In genomic region chr2:172412454-172412853, GRCm38 (mm10) we compare ENCODE assay signal across 9 mouse cellular contexts. TPM values are rescaled to one million over a fixed set of nuclear protein-coding genes. Genes with fewer than 3 reads are reported as not detected.
A peak's percentile ranks its signal among the peaks of the same experiment; 100 is the strongest.
DNase-seq lines count a peak whose midpoint lies in the region; ATAC-seq and TF ChIP-seq lines count a peak whose summit lies in the region.
"Had no signal": no experiment of that assay in that cellular context is flagged by ENCODE, and none has a peak within 500 bp of the region (broad histone marks: within the 10 kb centered on the region; RNA-seq: fewer than 3 reads in every experiment).

No protein-coding gene starts in this region.

- ATAC-seq in frontal cortex, adult (ENCODE audit: low TSS enrichment): 0 out of 2 replicates have a peak, but pooled peaks have one; percentile 52
- ATAC-seq in embryonic facial prominence, embryonic 11.5 days (replicated peaks; ENCODE audit: insufficient number of reproducible peaks, low FRiP score, low TSS enrichment, low read depth): 0 out of 2 replicates have a peak, but pooled peaks have one; percentile 55
- ATAC-seq in monocyte, adult 5-6 weeks (replicated peaks; ENCODE audit: insufficient number of reproducible peaks, low FRiP score, low TSS enrichment, poor library complexity, severe bottlenecking): no peak

- H3K4me2 ChIP-seq in embryonic facial prominence, embryonic 11.5 days (ENCODE audit: low read depth, low read length): no peak overlapping the region; the same call in 1 of the 2 replicates
- H3K4me2 ChIP-seq in myocyte (ENCODE audit: low read depth): no peak overlapping the region

- H3K27ac ChIP-seq in embryonic facial prominence, embryonic 11.5 days (replicated peaks; ENCODE audit: low read depth, low read length): no peak overlapping the region

- no peak for DNase-seq in frontal cortex, postnatal 10 days (ENCODE audit: low spot score in 2 of 2)
- DNase-seq in embryonic facial prominence, embryonic 11.5 days (ENCODE audit: low spot score): peak; percentile 72
- DNase-seq in kidney, postnatal 4 days: peak; percentile 57 to 72
- DNase-seq in right cerebral cortex, postnatal 14 days: no peak
- DNase-seq in frontal cortex, postnatal 25 days (ENCODE audit: low spot score in 2 of 2): no peak

- no peaks in the 10 kb centered on the region for H3K79me2 ChIP-seq in myocyte (ENCODE audit: control insufficient read depth, insufficient read depth)

- no peaks in the 10 kb centered on the region for H3K36me3 ChIP-seq in embryonic facial prominence, embryonic 11.5 days (replicated peaks; ENCODE audit: control insufficient read depth, insufficient read depth, low read depth, low read length)
- H3K36me3 ChIP-seq in myocyte (ENCODE audit: control insufficient read depth, insufficient read depth): no peaks in the 10 kb centered on the region

- no peak for TF ChIP-seq POLR2A in myocyte (IDR thresholded peaks at IDR 0.05; ENCODE audit: insufficient read length, low read depth)

- H3K9me3 ChIP-seq in embryonic facial prominence, embryonic 11.5 days (replicated peaks; ENCODE audit: control insufficient read depth, low read length): no peaks in the 10 kb centered on the region

- H3K27me3 ChIP-seq in embryonic facial prominence, embryonic 11.5 days (ENCODE audit: control insufficient read depth, insufficient read depth, low read length): no peaks in the 10 kb centered on the region
- H3K27me3 ChIP-seq in myocyte (ENCODE audit: control insufficient read depth, insufficient read depth, insufficient read length): no peaks in the 10 kb centered on the region

- no peak overlapping the region for H3K4me3 ChIP-seq in embryonic facial prominence, embryonic 11.5 days (ENCODE audit: low read depth, low read length)
- H3K4me3 ChIP-seq in myocyte: no peak overlapping the region

- H3K9ac ChIP-seq in embryonic facial prominence, embryonic 11.5 days (replicated peaks; ENCODE audit: low read length): no peak overlapping the region

- WGBS in embryonic facial prominence, embryonic 11.5 days: 5% methylated on average over 9 of the region's 9 CpGs

- no peaks in the 10 kb centered on the region; the same call in 1 of the 2 replicates for H3K4me1 ChIP-seq in embryonic facial prominence, embryonic 11.5 days (ENCODE audit: control insufficient read depth, insufficient read depth, low read length)

- H3ac ChIP-seq in myocyte (ENCODE audit: control insufficient read depth, insufficient read length): no peak overlapping the region

TF ChIP-seq in myocyte, 11 proteins besides CTCF, POLR2A, EP300 and RAD21:
- TF ChIP-seq USF1 (IDR thresholded peaks at IDR 0.05; ENCODE audit: low read depth): no peak
- no peak for TF ChIP-seq SRF (IDR thresholded peaks at IDR 0.05; ENCODE audit: control insufficient read depth, insufficient read length, low read depth)
- TF ChIP-seq MYOG (IDR thresholded peaks at IDR 0.05; ENCODE audit: control insufficient read depth in 1 of 3, insufficient read depth in 1 of 3, insufficient read length in 2 of 3, low read depth in 2 of 3): peak in 2 of 3 experiments; percentile 17 to 62
- TF ChIP-seq MAX (IDR thresholded peaks at IDR 0.05; ENCODE audit: low read depth): no peak
- TF ChIP-seq TCF12 (IDR thresholded peaks at IDR 0.05; ENCODE audit: insufficient read depth, poor library complexity, severe bottlenecking): no peak
- no peak for TF ChIP-seq POLR2AphosphoS2 (IDR thresholded peaks at IDR 0.05; ENCODE audit: insufficient read length, low read depth)
- TF ChIP-seq MYOD1 (IDR thresholded peaks at IDR 0.05; ENCODE audit: control insufficient read depth in 1 of 3, insufficient read length in 2 of 3, low read depth in 2 of 3): peak in 2 of 3 experiments; percentile 55 to 60
- TF ChIP-seq REST (IDR thresholded peaks at IDR 0.05; ENCODE audit: insufficient read depth, insufficient read length): no peak
- no peak for TF ChIP-seq TCF3 (IDR thresholded peaks at IDR 0.05; ENCODE audit: insufficient read length, low read depth)
- TF ChIP-seq CEBPB (IDR thresholded peaks at IDR 0.05; ENCODE audit: insufficient read depth, poor library complexity, severe bottlenecking): no peak
- no peak for TF ChIP-seq E2F4 (IDR thresholded peaks at IDR 0.05; ENCODE audit: insufficient read depth)
TF ChIP-seq in myocyte: peak in this region for 2.

RNA-seq across cellular contexts. Expression of gene Cass4, which starts 18.9 kb away (rescaled TPM):
- polyA plus RNA-seq in embryonic facial prominence, embryonic 11.5 days (2014; fragmentation: Nextera tagmentation; extraction: Ambion mirVana): 0.17 and 0.34 TPM in 2 replicates
- 0.24 TPM for polyA plus RNA-seq in myocyte (2012; fragmentation: generic; extraction: Trizol)
- total RNA-seq in monocyte, adult 5-6 weeks (2017): 1.5 to 17.7 TPM (median 9.5 TPM) in 3 replicates

RNA-seq across cellular contexts. Expression of gene Rtf2, which starts 27.9 kb away (rescaled TPM):
- 79.4 and 80.9 TPM in 2 replicates for polyA plus RNA-seq in embryonic facial prominence, embryonic 11.5 days (2014; fragmentation: Nextera tagmentation; extraction: Ambion mirVana)
- polyA plus RNA-seq in myocyte (2012; fragmentation: generic; extraction: Trizol): 49.8 TPM
- 190 to 207 TPM (median 193 TPM) in 3 replicates for total RNA-seq in monocyte, adult 5-6 weeks (2017)

RNA-seq across cellular contexts. Expression of gene Cstf1, which starts 42.0 kb away (rescaled TPM):
- polyA plus RNA-seq in embryonic facial prominence, embryonic 11.5 days (2014; fragmentation: Nextera tagmentation; extraction: Ambion mirVana): 49.6 and 51.6 TPM in 2 replicates
- polyA plus RNA-seq in myocyte (2012; fragmentation: generic; extraction: Trizol): 28.3 TPM
- total RNA-seq in monocyte, adult 5-6 weeks (2017): 9.0 to 17.3 TPM (median 12.8 TPM) in 3 replicates

RNA-seq across cellular contexts. Expression of gene Aurka, which starts 42.1 kb away (rescaled TPM):
- polyA plus RNA-seq in embryonic facial prominence, embryonic 11.5 days (2014; fragmentation: Nextera tagmentation; extraction: Ambion mirVana): 204 and 209 TPM in 2 replicates
- polyA plus RNA-seq in myocyte (2012; fragmentation: generic; extraction: Trizol): 46.9 TPM
- 3.1 to 6.5 TPM (median 4.9 TPM) in 3 replicates for total RNA-seq in monocyte, adult 5-6 weeks (2017)

RNA-seq across cellular contexts. Expression of gene Gcnt7, which starts 45.9 kb away (rescaled TPM):
- polyA plus RNA-seq in embryonic facial prominence, embryonic 11.5 days (2014; fragmentation: Nextera tagmentation; extraction: Ambion mirVana): 0.22 and 0.49 TPM in 2 replicates
- 0.17 TPM for polyA plus RNA-seq in myocyte (2012; fragmentation: generic; extraction: Trizol)
- 1.1 TPM in 1 of 3 replicates, not detected in the others for total RNA-seq in monocyte, adult 5-6 weeks (2017)
- total RNA-seq: gastrocnemius, postnatal 4 days had no signal

Comparison
In these comparisons a context has a peak if more than half of its experiments do, and no peak if none do; other contexts are left out.
1. DNase-seq: peak in embryonic facial prominence, embryonic 11.5 days (single experiment) and kidney, postnatal 4 days (2 of 2); none in frontal cortex, postnatal 10 days (0 of 2), right cerebral cortex, postnatal 14 days (single experiment) and frontal cortex, postnatal 25 days (0 of 2).